Mouse (Mus musculus): ENCODE measurements at regions not wholly inside any gene's neighbourhood (a gene's known extent, or its start where the extent isn't known, plus 50 kb on each side); places are given as distances from the start of the nearest gene placed in this dataset.
"Not testable (repeated sequence)": the region's sequence is repeated elsewhere in the genome, so short reads cannot be mapped to it uniquely, and the experiment has no call there.

GRCm38 (mm10) chr14:100955806-100956436 lies 244.2 kb downstream of the Prr30 start:
- H3K4me3 ChIP-seq (ENCODE audit: control insufficient read depth in 1 of 2, insufficient read depth in 1 of 2, low read depth in 2 of 2, low read length in 2 of 2) = no peak overlapping the region
- no peaks in the 10 kb centered on the region for H3K36me3 ChIP-seq (ENCODE audit: control insufficient read depth in 1 of 2, insufficient read depth in 2 of 2, low read length in 2 of 2)
- H3K4me1 ChIP-seq (ENCODE audit: control insufficient read depth in 1 of 2, insufficient read depth in 2 of 2, low read length in 2 of 2) = no peaks in the 10 kb centered on the region
- H3K27me3 ChIP-seq (ENCODE audit: control insufficient read depth in 1 of 2, insufficient read depth in 2 of 2, low read length in 2 of 2) = no peaks in the 10 kb centered on the region
- TF ChIP-seq CTCF (IDR thresholded peaks at IDR 0.05 in 2 of 3, conservative IDR thresholded peaks at IDR 0.05 in 1 of 3; ENCODE audit: control insufficient read depth in 1 of 3, insufficient read depth in 1 of 3, low read depth in 2 of 3, low read length in 3 of 3, poor library complexity in 1 of 3, severe bottlenecking in 1 of 3) = no peak
- no peak for TF ChIP-seq SMC3 (IDR thresholded peaks at IDR 0.05; ENCODE audit: low read depth, low read length)
- TF ChIP-seq TAL1 (IDR thresholded peaks at IDR 0.05; ENCODE audit: low read length) = no peak
- no peak for TF ChIP-seq UBTF (IDR thresholded peaks at IDR 0.05; ENCODE audit: borderline replicate concordance, insufficient read depth, low read depth, low read length)
- TF ChIP-seq USF1 (IDR thresholded peaks at IDR 0.05; ENCODE audit: low read depth, low read length) = no peak
- no peak for TF ChIP-seq ZMIZ1 (IDR thresholded peaks at IDR 0.05; ENCODE audit: low read depth, low read length)
- no peak for TF ChIP-seq TCF12 (IDR thresholded peaks at IDR 0.05; ENCODE audit: low read depth, low read length)
- TF ChIP-seq CHD2 (IDR thresholded peaks at IDR 0.05; ENCODE audit: low read length) = no peak
- no peak for TF ChIP-seq MYC (IDR thresholded peaks at IDR 0.05; ENCODE audit: low read depth, low read length)
- no peaks in the 10 kb centered on the region for H3K9me3 ChIP-seq (replicated peaks; ENCODE audit: insufficient read depth, low read length)
- no peak overlapping the region for H3K9ac ChIP-seq (ENCODE audit: control insufficient read depth, low read depth, low read length, poor library complexity, severe bottlenecking)
- H3K79me2 ChIP-seq (ENCODE audit: control insufficient read depth, insufficient read depth, low read length, poor library complexity) = no peaks in the 10 kb centered on the region
- DNase-seq (ENCODE audit: low read depth, low spot score) = no peak
- no peak overlapping the region for H3K27ac ChIP-seq (ENCODE audit: control insufficient read depth, low read depth, low read length)

DNA sequence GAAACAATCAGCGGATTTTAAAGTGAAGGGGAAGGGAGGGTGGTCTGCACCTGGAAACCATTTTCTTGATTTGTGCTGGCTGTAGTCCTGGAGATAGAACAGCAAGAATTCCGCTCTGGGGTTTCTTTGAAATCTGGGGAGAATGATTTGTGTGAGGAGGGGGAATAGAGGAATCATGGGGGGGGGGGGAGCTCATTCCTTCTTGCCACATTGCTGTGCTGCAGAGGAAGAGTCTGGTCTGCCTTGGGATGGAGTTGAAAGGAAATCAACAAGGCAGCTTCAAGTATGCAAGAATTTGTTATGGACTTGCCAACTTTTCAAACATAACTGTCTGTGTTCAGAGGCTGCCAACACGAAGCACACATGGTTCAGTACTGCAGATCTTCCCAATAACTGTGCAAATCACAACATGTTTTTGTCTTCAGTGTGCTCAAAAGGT lies 249.4 kb downstream of the Prr30 start:
- DNase-seq (ENCODE audit: low read depth, low spot score) = no peak
- Histone ChIP-seq H3K4me1 (ENCODE audit: control insufficient read depth in 1 of 2, insufficient read depth in 2 of 2, low read length in 2 of 2) (no peaks in the 10 kb centered on the region), H3K27ac (ENCODE audit: control insufficient read depth, low read depth, low read length) (no peak overlapping the region), H3K79me2 (ENCODE audit: control insufficient read depth, insufficient read depth, low read length, poor library complexity) (no peaks in the 10 kb centered on the region), H3K36me3 (ENCODE audit: control insufficient read depth in 1 of 2, insufficient read depth in 2 of 2, low read length in 2 of 2) (no peaks in the 10 kb centered on the region), H3K9me3 (replicated peaks; ENCODE audit: insufficient read depth, low read length) (no peaks in the 10 kb centered on the region), H3K27me3 (ENCODE audit: control insufficient read depth in 1 of 2, insufficient read depth in 2 of 2, low read length in 2 of 2) (no peaks in the 10 kb centered on the region), H3K4me3 (ENCODE audit: control insufficient read depth in 1 of 2, insufficient read depth in 1 of 2, low read depth in 2 of 2, low read length in 2 of 2) (no peak overlapping the region), H3K9ac (ENCODE audit: control insufficient read depth, low read depth, low read length, poor library complexity, severe bottlenecking) (no peak overlapping the region)
- TF ChIP-seq MAZ (IDR thresholded peaks at IDR 0.05; ENCODE audit: low read depth, low read length) (no peak), ZNF384 (IDR thresholded peaks at IDR 0.05; ENCODE audit: low read depth, low read length) (no peak), EP300 (IDR thresholded peaks at IDR 0.05; ENCODE audit: low read depth in 1 of 2, low read length in 2 of 2) (no peak), GABPA (IDR thresholded peaks at IDR 0.05; ENCODE audit: low read depth, low read length) (no peak), TBP (IDR thresholded peaks at IDR 0.05; ENCODE audit: low read depth, low read length) (no peak), POLR2AphosphoS2 (IDR thresholded peaks at IDR 0.05; ENCODE audit: low read length) (no peak), TCF12 (IDR thresholded peaks at IDR 0.05; ENCODE audit: low read depth, low read length) (no peak), MXI1 (IDR thresholded peaks at IDR 0.05; ENCODE audit: low read depth, low read length) (no peak), GATA1 (IDR thresholded peaks at IDR 0.05; ENCODE audit: low read depth, low read length) (no peak), UBTF (IDR thresholded peaks at IDR 0.05; ENCODE audit: borderline replicate concordance, insufficient read depth, low read depth, low read length) (no peak), ZKSCAN1 (IDR thresholded peaks at IDR 0.05; ENCODE audit: low read depth, low read length) (no peak), SIN3A (IDR thresholded peaks at IDR 0.05; ENCODE audit: low read length) (no peak), POLR2AphosphoS5 (IDR thresholded peaks at IDR 0.05; ENCODE audit: borderline replicate concordance, low read depth, low read length) (no peak), SMC3 (IDR thresholded peaks at IDR 0.05; ENCODE audit: low read depth, low read length) (no peak), HCFC1 (IDR thresholded peaks at IDR 0.05; ENCODE audit: low read depth, low read length) (no peak), POLR2A (IDR thresholded peaks at IDR 0.05; ENCODE audit: control insufficient read depth in 1 of 2, insufficient read depth in 1 of 2, low read depth in 1 of 2, low read length in 2 of 2, poor library complexity in 1 of 2) (no peak)

DNA sequence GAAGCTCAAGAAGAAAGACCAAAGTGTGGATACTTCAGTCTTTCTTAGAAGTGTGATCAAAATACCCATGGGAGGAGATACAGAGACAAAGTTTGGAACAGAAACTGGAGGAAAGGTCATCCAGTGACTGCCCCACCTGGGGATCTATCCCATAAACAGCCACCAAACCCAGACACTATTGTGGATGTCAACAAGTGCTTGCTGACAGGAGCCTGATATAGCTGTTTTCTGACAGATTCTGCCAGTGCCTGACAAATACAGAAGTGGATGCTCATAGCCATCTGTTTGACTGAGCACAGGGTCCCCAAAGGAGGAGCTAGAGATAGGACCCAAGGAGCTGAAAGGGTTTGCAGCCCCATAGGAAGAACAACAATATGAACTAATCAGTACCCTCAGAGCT lies 252.5 kb downstream of the Prr30 start:
- H3K4me1 ChIP-seq (ENCODE audit: control insufficient read depth in 1 of 2, insufficient read depth in 2 of 2, low read length in 2 of 2); H3K27ac ChIP-seq (ENCODE audit: control insufficient read depth, low read depth, low read length); H3K79me2 ChIP-seq (ENCODE audit: control insufficient read depth, insufficient read depth, low read length, poor library complexity); H3K4me3 ChIP-seq (ENCODE audit: control insufficient read depth in 1 of 2, insufficient read depth in 1 of 2, low read depth in 2 of 2, low read length in 2 of 2); DNase-seq (ENCODE audit: low read depth, low spot score); H3K9ac ChIP-seq (ENCODE audit: control insufficient read depth, low read depth, low read length, poor library complexity, severe bottlenecking); H3K27me3 ChIP-seq (ENCODE audit: control insufficient read depth in 1 of 2, insufficient read depth in 2 of 2, low read length in 2 of 2); H3K9me3 ChIP-seq (replicated peaks; ENCODE audit: insufficient read depth, low read length); H3K36me3 ChIP-seq (ENCODE audit: control insufficient read depth in 1 of 2, insufficient read depth in 2 of 2, low read length in 2 of 2): not testable (repeated sequence)
